Mouse (Mus musculus) natural killer cell, adult 2 months (primary cell): ENCODE data around the gene Itgb6.

Experiments used
- DNase-seq, 2 experiments: peaks; one replicate each; pipeline ENCODE4 v3.0.0; 2022; ENCODE audit warnings: low spot score in 2 of 2

The Itgb6 gene

DNA sequence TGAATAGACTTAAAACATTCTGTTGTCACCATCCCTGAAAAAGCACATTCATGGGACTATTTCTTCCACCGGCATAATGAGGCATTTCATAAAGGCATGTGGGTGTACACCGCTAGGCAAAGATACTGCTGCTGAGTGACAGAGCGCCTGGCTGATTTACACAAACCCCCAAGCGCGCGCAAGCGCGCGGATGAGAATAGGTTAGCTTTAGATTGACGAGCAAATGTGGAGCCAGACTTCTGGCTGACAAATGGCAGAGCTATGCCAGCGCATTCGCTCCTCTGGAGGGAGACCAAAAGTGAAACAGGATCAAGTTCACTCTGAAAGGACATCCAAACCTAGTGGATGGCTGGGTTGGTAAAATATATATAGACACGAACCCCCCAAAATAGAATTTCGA, at the start of gene Itgb6:
Gene Itgb6, minus strand, starts transcription at position 130 of the 400 bp plus-strand sequence.
- no peak for DNase-seq

DNA sequence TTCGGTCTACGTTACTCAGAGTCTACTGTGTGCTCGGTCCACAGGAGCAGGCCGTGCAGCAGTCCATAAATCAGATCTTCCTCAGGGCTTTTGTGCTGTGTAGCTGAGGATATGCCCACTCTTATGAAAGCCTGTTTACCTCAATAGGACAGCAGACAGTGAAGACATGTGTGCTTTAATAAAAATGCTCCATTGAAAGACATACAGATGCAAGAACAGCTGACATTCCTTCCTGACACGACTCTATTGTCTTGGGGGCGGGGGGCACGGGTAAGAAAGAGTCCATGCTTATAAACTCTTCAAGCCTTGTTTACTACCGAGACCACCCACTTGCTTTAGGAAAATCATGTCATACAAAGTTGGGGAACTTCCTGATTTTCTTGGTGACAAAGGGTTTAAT, 44.0 kb upstream of the Itgb6 start:
- DNase-seq: no peak

DNA sequence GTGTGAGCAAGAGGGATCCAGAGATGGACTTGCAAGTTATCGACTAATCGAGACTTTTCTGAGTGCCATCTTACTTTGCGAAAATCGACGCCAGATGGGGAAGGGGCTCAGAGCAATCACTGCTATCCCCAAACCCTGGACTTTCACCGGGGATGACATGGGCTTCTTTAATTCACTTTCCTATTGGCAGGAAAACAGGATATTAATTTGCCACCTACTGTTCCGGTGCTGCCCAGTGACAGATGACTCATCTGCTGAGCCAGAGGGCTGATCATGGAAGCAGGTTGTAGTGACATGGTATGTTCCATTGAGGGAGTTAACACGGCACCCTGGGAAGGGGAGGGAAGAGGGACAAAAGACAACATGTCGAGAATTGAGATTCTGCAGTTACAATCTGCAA, 33.8 kb upstream of the Itgb6 start:
- no peak for DNase-seq

DNA sequence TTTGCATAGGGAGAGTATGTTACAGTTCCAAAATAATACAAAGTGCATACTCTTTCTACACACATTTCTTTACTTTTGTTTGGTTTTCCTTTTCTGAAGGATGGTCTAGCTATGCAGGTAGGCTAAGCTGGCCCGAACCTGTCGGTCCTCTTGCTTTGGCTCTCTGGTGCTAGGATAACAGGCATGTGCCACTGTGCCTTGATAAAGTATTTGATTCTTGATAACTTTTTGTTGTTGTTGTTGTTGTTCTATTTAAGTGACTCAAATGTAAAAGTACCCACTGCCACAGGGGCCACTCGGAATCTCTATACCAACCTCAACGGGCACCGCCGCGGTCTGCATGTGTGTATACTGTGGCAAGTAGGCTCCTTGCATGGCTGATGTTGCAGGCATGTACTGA, 32.7 kb upstream of the Itgb6 start:
- no peak for DNase-seq

DNA sequence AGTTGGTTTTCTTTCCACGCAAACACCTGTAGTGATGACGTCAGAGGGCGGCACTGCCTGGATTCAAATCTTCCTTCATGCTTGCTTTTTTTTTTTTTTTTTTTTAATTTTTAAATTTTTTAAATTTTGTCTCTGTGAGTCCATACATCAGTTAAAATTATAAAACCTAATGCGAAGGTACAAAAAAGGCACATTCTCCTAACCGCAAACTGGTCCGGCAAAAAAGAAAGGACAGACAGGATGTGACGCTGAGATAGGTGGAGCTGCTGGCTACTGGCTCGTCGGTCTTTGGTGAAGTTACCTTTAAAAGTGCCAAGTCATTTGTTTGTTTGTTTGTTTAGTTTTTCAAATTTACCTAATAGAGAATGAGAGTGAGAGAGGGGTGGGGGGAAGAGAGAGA, 28.8 kb upstream of the Itgb6 start:
- DNase-seq: no peak

DNA sequence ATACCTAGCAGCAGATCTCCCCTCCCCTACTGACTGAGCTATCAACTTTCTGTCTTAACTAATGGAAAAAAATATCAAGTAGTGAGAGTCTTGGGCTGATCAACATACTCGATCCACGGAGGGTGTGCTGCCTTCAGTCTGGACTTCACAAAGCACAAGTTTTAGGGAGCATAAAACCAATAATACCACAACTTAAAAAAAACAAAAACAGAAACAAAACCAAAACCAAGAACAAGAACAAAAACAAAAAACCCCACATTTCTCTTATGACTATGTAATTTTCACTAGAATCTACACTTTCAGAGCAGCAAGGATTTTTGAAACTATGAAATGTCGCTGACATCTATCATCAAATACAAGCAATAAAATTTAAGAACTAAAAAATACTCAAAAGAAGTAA, 28.1 kb upstream of the Itgb6 start:
- DNase-seq: no peak

DNA sequence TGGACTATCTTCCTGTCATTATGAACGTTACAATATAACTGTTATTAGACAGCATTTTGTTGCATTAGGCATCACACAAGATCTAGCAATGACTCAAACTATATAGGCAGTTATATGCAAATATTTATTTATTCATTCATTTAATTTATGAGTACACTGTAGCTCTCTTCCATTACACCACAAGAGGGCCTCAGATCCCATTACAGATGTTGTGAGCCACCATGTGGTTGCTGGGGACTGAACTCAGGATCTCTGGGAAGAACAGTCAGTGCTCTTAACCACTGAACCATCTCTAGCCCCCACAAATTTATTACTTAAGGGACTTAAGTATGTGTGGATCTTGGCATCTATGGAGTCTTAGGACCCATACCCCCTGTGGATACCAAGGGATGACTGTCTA, 26.1 kb upstream of the Itgb6 start:
- no peak for DNase-seq

DNA sequence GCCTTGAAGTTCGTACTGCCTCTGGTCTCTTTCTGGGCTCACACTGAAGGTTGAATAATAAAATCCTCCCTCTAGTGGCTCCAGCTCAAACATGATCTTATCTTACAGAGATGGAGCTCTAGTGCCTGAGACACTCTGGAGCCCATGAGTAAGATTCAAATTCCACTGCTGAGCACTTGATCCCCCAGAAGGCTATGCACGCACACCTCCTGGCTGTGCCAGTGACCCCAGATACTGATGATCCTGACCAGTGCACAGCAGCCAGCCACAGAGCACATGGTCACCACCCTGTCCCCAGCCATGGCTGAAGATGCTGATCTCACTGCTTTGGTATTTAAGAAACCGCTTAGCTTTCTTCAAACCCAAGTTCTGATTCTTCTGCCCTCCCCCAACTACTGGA, 25.1 kb upstream of the Itgb6 start:
- DNase-seq: no peak

DNA sequence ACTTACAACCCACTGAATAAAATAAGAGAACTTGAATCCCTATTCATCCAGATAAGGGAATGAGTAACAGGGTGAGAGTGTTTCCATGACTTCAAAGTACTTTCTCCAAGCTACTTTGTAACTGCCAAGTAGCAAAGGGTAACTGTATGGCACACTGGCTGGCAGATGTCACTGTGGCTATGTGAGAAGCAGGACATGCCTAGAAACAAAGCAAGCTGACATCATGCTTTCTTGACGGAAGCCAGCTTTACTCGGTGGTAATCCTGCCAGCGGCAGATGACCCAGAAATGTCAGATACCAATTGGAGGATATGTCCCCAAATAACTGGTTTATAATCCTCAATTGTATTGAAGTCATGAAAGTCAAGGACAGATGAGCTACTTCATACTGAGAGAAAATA, 22.2 kb upstream of the Itgb6 start:
- DNase-seq: no peak

DNA sequence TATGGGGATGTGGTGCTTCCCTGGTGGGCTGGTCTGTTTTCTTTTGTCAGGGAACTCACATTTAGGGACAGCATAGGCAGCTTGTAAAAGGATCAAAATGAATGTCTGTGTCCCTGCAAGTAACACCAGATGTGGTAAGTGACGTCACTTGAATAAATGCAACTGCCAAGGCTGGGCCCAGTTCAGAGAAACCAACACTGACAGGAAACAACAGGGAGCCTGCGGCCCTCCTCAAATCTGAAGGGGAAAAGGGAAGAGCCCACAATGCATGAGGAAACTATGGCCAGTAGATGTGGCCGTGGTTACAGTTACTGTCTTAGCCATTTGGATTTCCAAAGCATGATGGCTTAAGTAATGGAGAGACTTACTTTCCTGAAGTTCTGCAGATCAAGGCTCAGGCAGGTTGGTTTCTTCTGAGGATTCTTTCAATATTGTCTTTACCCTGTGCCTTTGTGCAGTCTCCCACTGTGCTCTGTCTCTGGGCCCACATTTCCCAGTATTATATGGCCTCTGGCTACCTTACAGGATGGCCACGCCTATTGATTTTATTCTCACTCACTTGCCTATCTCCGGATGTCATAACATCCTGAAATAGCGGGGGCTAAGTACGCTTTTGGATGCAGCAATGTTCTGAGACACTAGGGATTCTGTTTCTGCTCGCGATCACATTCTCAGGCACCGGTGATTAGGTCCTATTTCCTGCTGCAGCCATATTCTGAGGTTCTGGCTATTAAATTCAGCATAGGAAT, 17.1 kb upstream of the Itgb6 start:
- no peak for DNase-seq

DNA sequence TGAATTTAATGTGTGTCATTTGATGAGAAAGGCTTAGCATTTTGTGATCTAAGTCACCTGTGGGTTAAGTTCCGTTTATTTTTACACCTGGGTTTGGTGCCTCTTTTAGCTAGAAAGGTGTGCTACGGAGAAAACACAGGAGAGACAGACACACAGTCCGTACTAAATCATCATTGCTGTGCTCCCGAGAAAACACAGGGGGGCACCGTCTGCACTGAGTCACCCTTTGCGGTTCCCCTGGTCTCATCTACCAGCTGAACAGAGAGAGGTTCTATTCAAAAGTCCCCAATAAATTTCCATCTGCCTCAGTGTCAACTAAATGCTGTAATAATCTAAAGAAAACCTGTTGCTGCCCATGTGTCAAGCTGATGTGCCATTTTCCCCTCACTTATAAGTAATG, 8.5 kb upstream of the Itgb6 start:
- no peak for DNase-seq

DNA sequence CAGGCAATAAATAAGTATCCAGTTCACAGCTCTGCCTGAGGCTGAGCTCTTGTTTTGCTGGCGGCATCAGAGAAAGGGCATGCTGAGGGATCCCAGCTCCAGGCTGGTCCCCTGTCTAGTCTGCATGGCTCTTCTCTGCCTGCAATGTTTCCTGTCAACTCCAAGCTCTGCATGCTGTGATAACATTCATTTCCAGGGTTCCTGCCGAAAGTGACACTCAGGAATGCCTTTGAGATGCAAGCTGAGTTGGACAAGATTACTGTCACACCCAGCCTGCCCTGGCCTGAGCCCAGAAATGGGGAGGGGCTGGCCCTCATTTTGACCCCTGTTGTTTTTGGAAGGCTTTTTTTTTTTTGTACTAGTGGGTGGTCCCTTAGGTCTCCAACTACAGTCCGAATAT, 7.6 kb upstream of the Itgb6 start:
- no peak for DNase-seq

DNA sequence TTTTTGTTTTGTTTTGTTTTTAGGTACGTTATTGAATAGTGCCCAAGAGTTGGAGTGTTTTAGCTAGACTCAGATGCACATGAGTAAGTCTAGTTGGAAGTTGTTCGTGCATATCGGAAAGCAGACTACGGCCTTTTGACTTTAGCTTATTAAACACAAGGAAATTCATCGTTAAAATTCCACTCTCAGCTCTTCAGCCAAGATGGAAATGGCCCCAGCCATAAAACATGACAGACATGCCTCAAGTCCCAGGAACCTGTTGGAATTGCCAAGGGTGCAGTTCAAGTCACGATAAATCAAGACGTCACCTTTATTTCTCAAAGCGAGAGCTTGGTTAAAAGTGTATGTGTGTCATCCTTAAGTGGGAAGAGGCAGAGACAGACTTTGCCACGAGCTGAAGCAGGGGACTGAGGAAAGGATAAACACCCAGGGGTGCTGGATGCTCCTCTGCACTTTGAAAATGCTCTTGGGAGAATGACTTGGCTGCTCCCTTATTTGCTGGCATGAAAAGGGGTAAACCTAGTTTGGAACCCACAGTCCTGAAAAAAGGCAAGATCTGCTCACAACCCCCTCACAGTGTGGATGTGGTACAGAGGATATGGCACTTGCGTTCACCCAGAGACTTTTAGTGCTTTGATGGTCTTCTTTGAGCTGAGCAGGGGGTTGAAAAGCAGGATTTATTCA, 6.6 kb upstream of the Itgb6 start:
- no peak for DNase-seq

DNA sequence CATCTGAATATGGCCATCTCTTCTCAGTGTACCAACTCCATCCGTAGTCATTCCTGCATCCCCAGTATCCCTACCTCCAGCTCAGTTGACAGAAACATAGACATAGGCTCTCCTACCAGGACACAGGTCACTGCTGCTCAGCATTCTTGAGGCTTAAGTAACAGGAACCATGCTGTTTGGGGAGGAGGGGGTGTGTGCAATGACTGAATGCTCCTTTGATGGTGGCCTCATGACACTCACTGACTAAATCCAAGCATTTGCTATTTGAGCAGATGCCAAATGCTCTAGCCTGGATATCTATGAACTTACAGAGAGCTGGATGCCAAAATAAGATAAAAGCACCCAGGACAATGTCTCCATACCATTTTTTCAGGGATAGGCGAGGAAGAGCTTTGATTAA, 2.2 kb upstream of the Itgb6 start:
- DNase-seq: no peak

DNA sequence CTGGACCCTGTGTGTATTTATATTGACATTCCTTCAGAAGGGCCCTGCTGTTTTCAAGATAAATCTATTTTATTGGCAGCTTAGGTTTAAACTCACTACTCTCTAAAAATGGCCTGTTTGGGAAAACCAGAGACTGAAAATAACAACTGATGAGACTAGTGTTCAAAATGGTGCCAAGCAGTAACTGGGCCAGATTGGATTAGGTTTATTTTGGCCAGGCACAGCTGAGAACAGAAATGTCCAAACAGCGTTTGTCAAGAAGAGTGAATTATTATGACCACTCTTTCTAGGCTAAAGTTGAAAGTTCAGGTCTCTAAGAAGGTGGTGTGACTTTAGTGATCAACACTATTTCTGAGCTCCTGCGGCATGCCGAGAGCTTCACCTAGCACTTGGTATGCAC, 524 bp upstream of the Itgb6 start:
- no peak for DNase-seq

DNA sequence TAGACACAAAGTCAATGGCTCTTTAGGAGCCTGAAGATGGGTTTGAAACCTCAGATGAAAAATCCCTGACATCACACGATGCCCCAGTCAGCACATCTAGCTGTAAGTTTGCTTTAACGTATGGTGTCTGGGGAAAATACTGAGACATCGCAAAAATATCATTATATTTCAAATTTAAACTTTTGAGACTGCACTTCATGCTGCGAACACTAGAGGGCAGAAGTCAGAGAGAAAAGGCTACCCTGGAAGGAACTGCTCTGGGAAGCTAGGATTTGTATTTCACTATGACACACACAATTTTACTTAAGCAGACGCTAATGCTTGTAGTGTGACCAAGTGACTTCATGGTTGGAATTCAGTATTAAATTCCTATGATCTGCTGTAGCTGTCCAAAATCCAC, 1.5 kb downstream of the Itgb6 start:
- DNase-seq: no peak

DNA sequence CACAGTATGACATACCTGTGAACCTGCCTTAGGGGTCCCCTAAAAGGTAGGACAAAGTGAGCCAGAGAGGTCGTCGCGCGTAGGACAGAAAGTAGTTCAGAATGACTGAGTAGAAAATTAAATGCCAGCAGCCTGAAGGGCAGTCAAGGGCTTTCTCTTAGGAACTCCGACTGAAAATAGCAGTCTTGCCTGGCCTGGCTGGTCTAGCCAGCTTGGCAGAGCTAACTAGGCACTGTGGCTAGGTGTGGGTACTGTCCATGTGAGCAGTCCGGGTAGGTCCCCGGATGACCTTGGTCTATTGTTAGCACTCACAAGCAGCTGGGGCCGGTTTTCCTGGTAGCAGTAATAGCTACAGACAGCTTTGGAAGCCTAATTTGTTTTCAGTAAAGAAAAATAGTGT, 2.2 kb downstream of the Itgb6 start:
- no peak for DNase-seq

DNA sequence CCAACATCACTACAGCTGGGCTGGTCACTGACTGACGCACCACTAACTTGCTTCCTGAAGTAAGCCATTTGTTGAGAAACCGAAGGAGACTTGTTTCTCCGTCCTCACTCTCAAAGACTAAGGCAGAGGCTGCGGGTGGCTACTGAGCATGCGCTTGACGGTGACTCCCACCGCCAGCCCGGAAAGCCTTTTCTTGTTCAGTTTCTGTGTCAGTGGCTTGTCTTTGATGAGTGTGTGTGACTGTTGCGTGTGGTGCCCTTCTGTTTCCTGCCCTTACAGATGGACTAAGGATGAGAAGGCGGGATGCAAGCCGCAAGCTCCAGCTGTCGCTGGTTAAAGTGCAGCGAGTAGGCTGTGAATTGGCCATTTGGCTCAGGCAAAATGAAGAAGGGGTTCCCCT, 5.1 kb downstream of the Itgb6 start:
- DNase-seq: peak in 1 of 2 experiments; percentile 13

DNA sequence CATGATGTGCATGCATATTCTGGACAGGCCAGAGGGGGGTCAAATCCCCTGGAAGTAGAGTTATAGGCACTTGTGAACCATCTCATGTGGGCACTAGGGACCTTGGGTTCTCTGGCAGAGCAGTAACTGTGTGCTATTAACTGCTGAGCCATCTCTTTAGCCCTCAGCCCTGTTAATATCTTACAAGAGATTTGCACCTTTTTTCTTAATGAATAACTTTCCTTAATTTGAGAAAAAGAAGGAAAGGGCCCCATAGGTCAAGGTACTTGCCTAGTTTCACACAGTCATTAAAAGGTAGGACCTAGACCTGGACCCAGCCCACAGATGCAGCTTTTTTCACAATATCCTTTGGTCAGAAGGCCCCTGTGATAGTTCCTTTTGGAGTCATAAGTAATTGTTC, 5.9 kb downstream of the Itgb6 start:
- no peak for DNase-seq

DNA sequence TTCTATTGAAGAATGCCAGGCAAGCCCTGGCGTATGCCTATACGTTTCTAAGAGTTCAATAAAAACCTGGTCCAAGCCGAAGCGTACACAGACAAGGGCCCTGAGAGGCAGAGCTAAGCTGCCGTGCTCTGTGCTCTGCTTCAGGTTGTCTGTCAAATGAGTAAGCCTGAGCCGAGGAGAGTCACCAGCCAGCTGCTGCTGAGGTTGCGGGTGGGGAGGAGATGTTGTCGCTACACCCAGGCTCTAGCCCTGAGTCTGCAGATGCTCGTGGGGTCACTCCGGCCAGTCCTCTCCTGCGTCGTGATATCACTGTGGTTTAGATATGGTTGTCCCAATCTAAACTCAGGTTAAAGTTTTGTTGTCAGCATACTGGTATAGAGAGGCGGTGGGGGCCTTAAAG, 6.7 kb downstream of the Itgb6 start:
- DNase-seq: no peak

DNA sequence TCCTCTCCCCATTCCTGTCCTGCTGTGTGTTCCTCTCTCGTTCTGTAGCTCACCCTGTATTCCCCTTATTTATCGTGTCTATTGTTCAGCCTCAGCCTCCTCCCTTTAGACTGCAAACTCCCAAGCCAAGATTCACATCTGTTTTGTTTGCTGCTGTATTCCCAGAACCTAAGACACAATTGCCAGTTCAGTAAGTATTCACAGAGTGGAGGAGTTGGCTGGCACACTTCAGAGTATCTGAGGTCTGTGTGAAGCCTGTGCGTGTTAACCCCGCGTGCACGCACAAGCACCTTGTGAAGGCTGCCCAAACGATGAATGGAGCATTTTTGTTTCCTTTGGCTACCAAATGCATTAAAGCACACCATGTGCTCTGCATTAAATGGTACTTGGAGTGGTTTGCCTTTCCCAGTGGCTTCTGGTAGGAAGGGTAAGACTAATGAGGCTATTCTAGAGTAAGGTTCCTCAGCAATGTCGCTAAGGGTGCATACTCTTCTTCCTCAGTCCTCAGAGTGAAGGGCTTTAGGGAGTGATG, 7.4 kb downstream of the Itgb6 start:
- no peak for DNase-seq

DNA sequence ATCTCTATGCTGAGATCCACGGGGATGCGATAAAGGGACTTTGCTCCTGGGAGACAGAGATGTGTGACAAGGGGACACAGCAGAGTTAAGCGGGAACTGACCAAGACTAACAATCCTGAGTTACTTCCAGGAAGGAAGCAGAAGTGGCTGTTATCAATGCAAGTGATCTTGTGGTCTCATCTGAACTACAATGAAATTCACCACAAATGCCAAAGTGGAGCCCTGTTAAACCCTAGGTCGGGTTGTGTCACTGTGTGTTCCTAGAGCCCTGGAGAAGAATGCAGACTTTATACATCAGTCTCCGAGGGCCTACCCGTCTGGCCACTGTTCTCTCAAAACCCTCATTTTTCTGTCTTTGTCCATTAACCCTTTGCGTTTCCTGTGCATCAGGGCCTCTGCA, 8.0 kb downstream of the Itgb6 start:
- DNase-seq: no peak

DNA sequence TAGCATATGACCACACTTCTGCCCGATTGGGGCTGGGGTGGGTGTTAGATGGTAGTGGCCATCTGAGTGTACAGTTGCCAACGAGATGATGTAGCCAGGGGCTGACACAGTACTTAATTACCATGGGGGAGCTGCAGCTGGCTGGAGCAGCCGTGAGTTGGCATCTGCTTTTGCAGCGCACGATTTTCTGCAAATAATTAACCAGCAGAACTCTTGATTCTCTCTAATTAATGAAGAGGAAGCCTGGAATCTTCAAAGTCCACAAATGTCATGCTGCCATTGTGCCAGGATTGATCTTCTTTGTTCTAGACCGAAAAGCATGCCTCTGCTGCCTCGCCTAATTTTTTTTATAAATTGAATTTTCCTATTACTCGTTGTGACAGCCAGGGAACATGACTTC, 8.6 kb downstream of the Itgb6 start:
- no peak for DNase-seq

DNA sequence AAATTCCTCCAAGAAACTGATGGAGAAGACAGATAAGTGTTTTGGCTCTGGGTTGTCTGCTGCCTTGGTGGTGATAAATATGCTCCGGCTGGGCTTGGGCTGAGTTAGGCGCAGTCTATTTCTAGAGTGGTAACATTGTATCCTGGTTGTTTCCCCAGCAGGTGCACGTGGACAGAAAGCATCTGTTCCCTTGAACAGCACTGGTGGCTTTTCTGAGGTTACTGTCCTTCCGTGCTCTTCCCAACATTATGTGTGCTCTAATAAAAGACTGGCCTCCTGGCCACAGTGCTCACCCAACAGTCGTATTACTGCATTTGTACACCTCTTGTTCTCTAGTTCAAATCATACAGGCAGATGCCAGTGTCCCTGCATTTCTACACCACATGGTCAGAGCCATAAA, 9.6 kb downstream of the Itgb6 start:
- DNase-seq: no peak
